Mouse (Mus musculus) olfactory bulb, adult 2 months (tissue): ENCODE results near the gene Elovl3.

Experiments
- CTCF ChIP-seq: fragments of 200-500 bp; IDR thresholded peaks from 2 replicates; pipeline ENCODE4 v1.5.1; 2012; ENCODE audit warnings: low read depth, mild to moderate bottlenecking, low read length, moderate library complexity; ENCODE audit not compliant: insufficient read depth
- POLR2A ChIP-seq: fragments of 200-500 bp; IDR thresholded peaks from 2 replicates; pipeline ENCODE4 v1.6.1; 2012; ENCODE audit warnings: mild to moderate bottlenecking, low read depth, low read length, moderate library complexity; ENCODE audit not compliant: insufficient read depth

DNA sequence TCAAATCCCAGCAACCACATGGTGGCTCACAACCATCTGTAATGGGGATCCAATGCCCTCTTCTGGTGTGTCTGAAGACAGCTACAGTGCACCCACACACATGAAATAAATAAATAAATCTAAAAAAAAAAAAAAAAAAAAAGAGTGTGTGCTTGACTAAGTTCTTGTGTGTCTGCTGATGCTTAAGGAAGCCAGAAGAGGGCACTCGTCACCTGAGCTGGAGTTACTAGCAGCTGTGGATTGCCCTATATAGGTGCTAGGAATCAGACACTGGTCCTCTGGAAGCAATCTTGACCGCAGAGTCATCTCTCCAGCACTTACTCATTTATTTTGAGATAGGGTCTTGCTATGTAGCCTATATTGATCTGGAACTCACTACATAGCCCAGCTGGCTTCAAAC lies 37.6 kb upstream of the Elovl3 start:
- no peak for TF ChIP-seq CTCF
- no peak for TF ChIP-seq POLR2A
